ENCODE assay signal across 8 mouse cellular contexts in genomic region chr9:108450292-108451169, GRCm38 (mm10). TPM values are rescaled to one million over a fixed set of nuclear protein-coding genes. Genes with fewer than 3 reads are reported as not detected.
DNase-seq lines count a peak whose midpoint lies in the region; ATAC-seq and TF ChIP-seq lines count a peak whose summit lies in the region.

No protein-coding gene starts in this region.

- no peaks in the 10 kb centered on the region for H3K36me3 ChIP-seq in kidney, adult 2 months (ENCODE audit: control insufficient read depth, insufficient read depth, low read length)
- peaks cover 28% of the 10 kb centered on the region for H3K36me3 ChIP-seq in embryonic facial prominence, embryonic 13.5 days
- peaks cover 19% of the 10 kb centered on the region for H3K36me3 ChIP-seq in hindbrain, embryonic 14.5 days (replicated peaks; ENCODE audit: control insufficient read depth, insufficient read depth)
- peaks cover 18% of the 10 kb centered on the region for H3K36me3 ChIP-seq in liver, embryonic 13.5 days
- peaks cover 8% of the 10 kb centered on the region for H3K36me3 ChIP-seq in neural tube, embryonic 14.5 days (ENCODE audit: control insufficient read depth, insufficient read depth, low read length)

- no peak for TF ChIP-seq CTCF in kidney, adult 2 months (conservative IDR thresholded peaks at IDR 0.05; ENCODE audit: insufficient read depth, insufficient read length, low read depth, low read length)

- H3K9me3 ChIP-seq in embryonic facial prominence, embryonic 13.5 days: no peaks in the 10 kb centered on the region
- H3K9me3 ChIP-seq in hindbrain, embryonic 14.5 days (ENCODE audit: control insufficient read depth, low read length): no peaks in the 10 kb centered on the region
- no peaks in the 10 kb centered on the region for H3K9me3 ChIP-seq in liver, embryonic 13.5 days (replicated peaks)
- H3K9me3 ChIP-seq in neural tube, embryonic 14.5 days (ENCODE audit: control insufficient read depth, low read length): no peaks in the 10 kb centered on the region

- H3K4me2 ChIP-seq in embryonic facial prominence, embryonic 13.5 days: peak overlapping the region; percentile 80
- H3K4me2 ChIP-seq in hindbrain, embryonic 14.5 days (replicated peaks): peak overlapping the region; percentile 60
- peak overlapping the region; percentile 99 for H3K4me2 ChIP-seq in liver, embryonic 13.5 days
- H3K4me2 ChIP-seq in neural tube, embryonic 14.5 days (ENCODE audit: low read depth, low read length): peak overlapping the region; percentile 74

- H3K4me1 ChIP-seq in kidney, adult 2 months (ENCODE audit: control insufficient read depth, insufficient read depth, low read length): peaks cover 7% of the 10 kb centered on the region
- H3K4me1 ChIP-seq in embryonic facial prominence, embryonic 13.5 days: peaks cover 51% of the 10 kb centered on the region
- H3K4me1 ChIP-seq in hindbrain, embryonic 14.5 days (replicated peaks; ENCODE audit: control insufficient read depth, insufficient read depth, low read length): peaks cover 43% of the 10 kb centered on the region
- H3K4me1 ChIP-seq in liver, embryonic 13.5 days (replicated peaks): peaks cover 55% of the 10 kb centered on the region
- H3K4me1 ChIP-seq in neural tube, embryonic 14.5 days (ENCODE audit: control insufficient read depth, insufficient read depth, low read length): peaks cover 35% of the 10 kb centered on the region

- 0 out of 2 replicates have a peak, but pooled peaks have one; percentile 5 for ATAC-seq in embryonic facial prominence, embryonic 13.5 days (ENCODE audit: insufficient number of reproducible peaks, insufficient read depth, low FRiP score, low TSS enrichment, low read depth)
- ATAC-seq in hindbrain, embryonic 14.5 days (ENCODE audit: low FRiP score): peak; percentile 39
- peak; percentile 1; the same call in 1 of the 2 replicates for ATAC-seq in liver, embryonic 13.5 days (ENCODE audit: low read depth)
- ATAC-seq in neural tube, embryonic 14.5 days (ENCODE audit: low read depth): peak; percentile 61

- H3K27me3 ChIP-seq in kidney, adult 2 months (replicated peaks; ENCODE audit: control insufficient read depth, insufficient read depth, low read length): no peaks in the 10 kb centered on the region
- no peaks in the 10 kb centered on the region for H3K27me3 ChIP-seq in embryonic facial prominence, embryonic 13.5 days
- no peaks in the 10 kb centered on the region for H3K27me3 ChIP-seq in hindbrain, embryonic 14.5 days (ENCODE audit: control insufficient read depth, insufficient read depth, low read length)
- no peaks in the 10 kb centered on the region for H3K27me3 ChIP-seq in liver, embryonic 13.5 days
- no peaks in the 10 kb centered on the region for H3K27me3 ChIP-seq in neural tube, embryonic 14.5 days (ENCODE audit: control insufficient read depth, insufficient read depth, low read length)

- DNase-seq in kidney, adult 2 months: peak; percentile 43
- no peak for DNase-seq in kidney, adult 8-10 months
- DNase-seq in hindbrain, embryonic 14.5 days (ENCODE audit: low spot score): peak; percentile 73
- peak; percentile 30 for DNase-seq in liver, embryonic 13.5 days
- no peak for DNase-seq in T-cell, adult 2 months (ENCODE audit: low spot score)
- no peak for DNase-seq in spleen, postnatal 14 days (ENCODE audit: low spot score in 2 of 2)

- no peak for TF ChIP-seq POLR2A in kidney, adult 2 months (IDR thresholded peaks at IDR 0.05; ENCODE audit: low read depth, low read length)

- peak overlapping the region; percentile 41 for H3K9ac ChIP-seq in embryonic facial prominence, embryonic 13.5 days
- H3K9ac ChIP-seq in hindbrain, embryonic 14.5 days: peak overlapping the region; percentile 74
- peak overlapping the region; percentile 75 for H3K9ac ChIP-seq in liver, embryonic 13.5 days
- peak overlapping the region; percentile 39 for H3K9ac ChIP-seq in neural tube, embryonic 14.5 days (replicated peaks; ENCODE audit: low read depth, low read length)

- H3K27ac ChIP-seq in kidney, adult 2 months (ENCODE audit: insufficient read depth, low read depth, low read length): no peak overlapping the region
- peak overlapping the region; percentile 86 for H3K27ac ChIP-seq in embryonic facial prominence, embryonic 13.5 days
- peak overlapping the region; percentile 85 for H3K27ac ChIP-seq in hindbrain, embryonic 14.5 days
- H3K27ac ChIP-seq in liver, embryonic 13.5 days: peak overlapping the region; percentile 87
- peak overlapping the region; percentile 82 for H3K27ac ChIP-seq in neural tube, embryonic 14.5 days (ENCODE audit: low read depth, low read length)

- WGBS in kidney, adult 2 months: 56% methylated on average over 21 of the region's 21 CpGs
- WGBS in embryonic facial prominence, embryonic 13.5 days: 67% methylated on average over 21 of the region's 21 CpGs
- WGBS in hindbrain, embryonic 14.5 days: 48% methylated on average over 21 of the region's 21 CpGs
- 55% methylated on average over 21 of the region's 21 CpGs for WGBS in liver, embryonic 13.5 days (ENCODE audit: insufficient replicate concordance)
- WGBS in neural tube, embryonic 14.5 days: 44% methylated on average over 21 of the region's 21 CpGs

- H3K4me3 ChIP-seq in kidney, adult 2 months (ENCODE audit: insufficient read depth, low read depth, low read length): no peak overlapping the region
- peak overlapping the region; percentile 62 for H3K4me3 ChIP-seq in embryonic facial prominence, embryonic 13.5 days
- H3K4me3 ChIP-seq in hindbrain, embryonic 14.5 days (replicated peaks; ENCODE audit: low read length): peak overlapping the region; percentile 48
- H3K4me3 ChIP-seq in liver, embryonic 13.5 days (replicated peaks): peak overlapping the region; percentile 70
- H3K4me3 ChIP-seq in neural tube, embryonic 14.5 days (ENCODE audit: low read depth, low read length): peak overlapping the region; percentile 63; the same call in 1 of the 2 replicates

RNA-seq across cellular contexts. Expression of gene Ccdc71, which starts 9.8 kb away (rescaled TPM):
- polyA plus RNA-seq in kidney, adult 2 months (2012; rRNA removed): 26.0 and 33.5 TPM in 2 replicates
- 60.4 and 64.3 TPM in 2 replicates for polyA plus RNA-seq in embryonic facial prominence, embryonic 13.5 days (2015; fragmentation: Nextera tagmentation; extraction: Ambion mirVana)
- 44.9 and 51.4 TPM in 2 replicates for polyA plus RNA-seq in hindbrain, embryonic 14.5 days (2014; fragmentation: Nextera tagmentation; extraction: Ambion mirVana)
- 23.5 and 26.0 TPM in 2 replicates for polyA plus RNA-seq in liver, embryonic 13.5 days (2015; fragmentation: Nextera tagmentation; extraction: Ambion mirVana)
- 50.4 and 55.1 TPM in 2 replicates for polyA plus RNA-seq in neural tube, embryonic 14.5 days (2014; fragmentation: Nextera tagmentation; extraction: Ambion mirVana)

RNA-seq across cellular contexts. Expression of gene Klhdc8b, which starts 10.8 kb away (rescaled TPM):
- polyA plus RNA-seq in kidney, adult 2 months (2012; rRNA removed): 35.0 and 35.8 TPM in 2 replicates
- 36.5 and 42.8 TPM in 2 replicates for polyA plus RNA-seq in embryonic facial prominence, embryonic 13.5 days (2015; fragmentation: Nextera tagmentation; extraction: Ambion mirVana)
- 52.8 and 57.2 TPM in 2 replicates for polyA plus RNA-seq in hindbrain, embryonic 14.5 days (2014; fragmentation: Nextera tagmentation; extraction: Ambion mirVana)
- polyA plus RNA-seq in liver, embryonic 13.5 days (2015; fragmentation: Nextera tagmentation; extraction: Ambion mirVana): 12.3 and 12.8 TPM in 2 replicates
- 49.8 and 63.3 TPM in 2 replicates for polyA plus RNA-seq in neural tube, embryonic 14.5 days (2014; fragmentation: Nextera tagmentation; extraction: Ambion mirVana)

RNA-seq across cellular contexts. Expression of gene BC048562, which starts 14.2 kb away (rescaled TPM):
- polyA plus RNA-seq in kidney, adult 2 months (2012; rRNA removed): not detected in 2 replicates
- not detected in 2 replicates for polyA plus RNA-seq in embryonic facial prominence, embryonic 13.5 days (2015; fragmentation: Nextera tagmentation; extraction: Ambion mirVana)
- polyA plus RNA-seq in hindbrain, embryonic 14.5 days (2014; fragmentation: Nextera tagmentation; extraction: Ambion mirVana): not detected in 2 replicates
- not detected in 2 replicates for polyA plus RNA-seq in liver, embryonic 13.5 days (2015; fragmentation: Nextera tagmentation; extraction: Ambion mirVana)
- polyA plus RNA-seq in neural tube, embryonic 14.5 days (2014; fragmentation: Nextera tagmentation; extraction: Ambion mirVana): not detected in 2 replicates

RNA-seq across cellular contexts. Expression of gene Ccdc36, which starts 22.2 kb away (rescaled TPM):
- not detected in 2 replicates for polyA plus RNA-seq in kidney, adult 2 months (2012; rRNA removed)
- 1.3 and 1.6 TPM in 2 replicates for polyA plus RNA-seq in embryonic facial prominence, embryonic 13.5 days (2015; fragmentation: Nextera tagmentation; extraction: Ambion mirVana)
- 1.6 TPM in 2 replicates for polyA plus RNA-seq in hindbrain, embryonic 14.5 days (2014; fragmentation: Nextera tagmentation; extraction: Ambion mirVana)
- 0.30 and 0.35 TPM in 2 replicates for polyA plus RNA-seq in liver, embryonic 13.5 days (2015; fragmentation: Nextera tagmentation; extraction: Ambion mirVana)
- polyA plus RNA-seq in neural tube, embryonic 14.5 days (2014; fragmentation: Nextera tagmentation; extraction: Ambion mirVana): 1.7 and 1.8 TPM in 2 replicates

RNA-seq across cellular contexts. Expression of gene Lamb2, which starts 29.0 kb away (rescaled TPM):
- 80.4 and 89.1 TPM in 2 replicates for polyA plus RNA-seq in kidney, adult 2 months (2012; rRNA removed)
- 51.1 and 63.2 TPM in 2 replicates for polyA plus RNA-seq in embryonic facial prominence, embryonic 13.5 days (2015; fragmentation: Nextera tagmentation; extraction: Ambion mirVana)
- 18.9 and 19.4 TPM in 2 replicates for polyA plus RNA-seq in hindbrain, embryonic 14.5 days (2014; fragmentation: Nextera tagmentation; extraction: Ambion mirVana)
- 5.3 and 6.4 TPM in 2 replicates for polyA plus RNA-seq in liver, embryonic 13.5 days (2015; fragmentation: Nextera tagmentation; extraction: Ambion mirVana)
- polyA plus RNA-seq in neural tube, embryonic 14.5 days (2014; fragmentation: Nextera tagmentation; extraction: Ambion mirVana): 8.3 and 15.3 TPM in 2 replicates

Comparison
In these comparisons a context has a peak if more than half of its experiments do, and no peak if none do; other contexts are left out.
1. DNase-seq: peak in kidney, adult 2 months (single experiment), hindbrain, embryonic 14.5 days (single experiment) and liver, embryonic 13.5 days (single experiment); none in kidney, adult 8-10 months (0 of 2), T-cell, adult 2 months (single experiment) and spleen, postnatal 14 days (0 of 2).
2. ATAC-seq: peak in every context shown above with its lines; median percentile 61 in neural tube, embryonic 14.5 days; 39 in hindbrain, embryonic 14.5 days; 5 in embryonic facial prominence, embryonic 13.5 days; 1 in liver, embryonic 13.5 days.
3. Peak in every context shown above with its lines, with median percentiles within 50 percentile points of each other: H3K4me2 ChIP-seq and H3K9ac ChIP-seq.